Mouse (Mus musculus): ENCODE data around the gene Arsg.

Arsg gene

GRCm38 (mm10) chr11:109586424-109586823 lies 113.2 kb downstream of the Arsg start:
- DNase-seq (ENCODE audit: low spot score), result no peak

GRCm38 (mm10) chr11:109587019-109587418 lies 113.8 kb downstream of the Arsg start:
- DNase-seq (ENCODE audit: low spot score), result no peak

GRCm38 (mm10) chr11:109587638-109588374 lies 114.6 kb downstream of the Arsg start:
- no peak for DNase-seq (ENCODE audit: low spot score)

DNA sequence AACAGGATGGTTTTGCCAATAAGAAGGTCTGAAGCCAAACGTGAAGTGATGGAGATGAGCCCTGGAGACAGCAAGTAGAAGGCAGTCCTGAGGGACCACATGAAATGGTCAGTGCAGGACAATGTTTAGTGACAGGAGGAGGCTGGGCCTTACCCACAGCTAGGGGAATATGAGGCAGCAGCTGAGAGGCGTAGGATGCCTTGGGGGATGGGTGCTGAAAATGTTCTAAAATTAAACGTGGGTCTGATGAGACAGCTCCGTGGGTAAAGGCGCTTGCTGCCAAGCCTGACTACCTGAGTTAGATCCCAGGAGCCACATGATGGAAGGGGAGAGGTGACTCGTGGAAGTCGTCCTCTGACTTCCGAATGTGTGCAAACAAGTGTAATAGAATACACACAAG lies 116.8 kb downstream of the Arsg start:
- no peak for DNase-seq (ENCODE audit: low spot score)

GRCm38 (mm10) chr11:109591511-109591910 lies 118.3 kb downstream of the Arsg start:
- no peak for DNase-seq (ENCODE audit: low spot score)

DNA sequence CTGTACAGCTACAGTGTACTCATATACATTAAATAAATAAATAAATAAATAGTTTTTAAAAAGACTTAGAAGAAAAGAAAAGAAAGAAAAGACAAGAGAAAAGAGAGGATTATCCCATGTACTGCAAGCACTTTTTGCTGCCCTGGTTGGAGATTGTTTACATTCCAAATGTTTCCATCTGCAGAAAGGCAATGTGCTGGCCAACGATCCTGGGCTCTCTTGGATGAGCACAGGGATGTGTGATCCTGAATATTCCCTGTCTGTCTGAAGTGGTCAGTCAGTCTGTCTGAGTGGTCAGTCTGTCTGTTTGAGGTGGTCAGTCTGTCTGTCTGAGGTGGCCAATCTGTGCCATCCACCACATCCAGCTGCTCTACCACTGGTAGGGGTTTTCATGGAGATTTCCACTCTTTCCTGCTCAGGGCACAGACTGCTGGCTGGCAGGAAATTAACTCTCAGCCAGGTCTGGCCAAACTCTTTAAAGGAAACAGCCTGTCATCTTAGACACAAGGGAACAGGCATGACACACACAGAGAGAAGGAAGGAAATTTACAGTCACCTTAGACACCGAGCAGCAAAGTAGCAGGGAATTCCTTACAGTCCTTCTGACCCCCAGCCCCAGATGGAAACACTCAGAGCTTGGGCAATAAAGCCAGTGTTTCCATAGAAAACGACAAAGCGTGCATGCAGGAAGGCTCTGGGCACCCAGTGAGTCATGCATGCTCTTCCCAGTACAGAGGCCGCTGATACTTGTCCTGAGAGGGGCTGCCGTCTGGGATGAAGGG lies 120.2 kb downstream of the Arsg start:
- no peak for DNase-seq (ENCODE audit: low spot score)

DNA sequence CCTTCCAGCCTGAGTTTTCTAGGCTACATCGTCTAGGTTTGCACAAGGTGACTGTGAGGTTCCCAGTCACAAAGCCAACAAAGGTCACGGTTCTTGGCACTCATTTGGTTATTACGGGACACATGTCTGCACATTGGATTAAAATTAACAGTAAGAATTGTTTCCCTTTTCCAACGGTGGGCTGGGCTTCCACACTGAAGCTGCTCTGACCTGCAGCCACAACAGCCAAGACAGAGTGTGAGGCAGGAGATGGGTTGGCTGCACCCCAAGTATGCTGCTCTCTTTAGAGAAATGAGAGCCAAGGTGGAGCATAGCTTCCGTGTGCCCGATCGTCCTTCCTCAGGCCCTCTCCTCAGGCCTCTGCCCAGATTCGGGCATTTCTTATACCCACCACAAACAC lies 121.6 kb downstream of the Arsg start:
- DNase-seq (ENCODE audit: low spot score), result no peak

DNA sequence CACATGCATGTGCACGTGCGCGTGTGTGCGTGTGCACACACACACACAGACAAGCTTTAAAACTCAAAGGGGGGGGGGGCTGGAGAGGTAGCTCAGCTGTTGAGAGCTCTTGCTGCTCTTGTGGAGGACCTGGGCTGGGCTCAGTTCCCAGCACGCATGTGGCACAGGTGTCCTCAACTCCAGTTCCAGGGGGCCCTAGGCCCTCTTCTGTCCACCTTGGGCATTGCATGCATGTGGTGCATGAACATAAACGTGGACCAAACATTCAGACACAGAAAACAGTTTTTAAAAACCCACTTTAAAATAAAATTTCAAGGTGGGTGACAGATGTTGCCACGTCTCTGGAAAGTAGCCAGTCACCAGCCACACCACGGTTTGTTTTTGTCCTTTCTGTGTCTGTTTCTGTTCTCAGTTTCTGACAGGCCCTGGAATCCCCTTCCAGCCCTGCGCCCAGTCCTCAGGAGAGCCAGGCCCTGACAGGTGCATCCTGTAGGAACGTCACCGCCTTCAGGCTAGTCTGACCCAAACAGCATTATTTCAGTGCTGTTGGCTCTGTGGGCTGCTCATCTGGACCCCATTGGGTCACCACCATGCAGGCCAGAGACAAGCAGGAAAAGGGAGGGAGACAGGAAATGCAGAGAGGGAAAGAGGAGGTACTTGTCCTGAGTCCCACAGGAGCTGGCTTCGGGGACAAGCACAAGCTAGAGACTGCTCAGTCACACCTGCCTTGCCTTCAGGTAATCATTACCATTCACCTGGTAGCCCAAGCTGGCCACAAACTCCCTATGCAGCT lies 125.8 kb downstream of the Arsg start:
- no peak for DNase-seq (ENCODE audit: low spot score)

DNA sequence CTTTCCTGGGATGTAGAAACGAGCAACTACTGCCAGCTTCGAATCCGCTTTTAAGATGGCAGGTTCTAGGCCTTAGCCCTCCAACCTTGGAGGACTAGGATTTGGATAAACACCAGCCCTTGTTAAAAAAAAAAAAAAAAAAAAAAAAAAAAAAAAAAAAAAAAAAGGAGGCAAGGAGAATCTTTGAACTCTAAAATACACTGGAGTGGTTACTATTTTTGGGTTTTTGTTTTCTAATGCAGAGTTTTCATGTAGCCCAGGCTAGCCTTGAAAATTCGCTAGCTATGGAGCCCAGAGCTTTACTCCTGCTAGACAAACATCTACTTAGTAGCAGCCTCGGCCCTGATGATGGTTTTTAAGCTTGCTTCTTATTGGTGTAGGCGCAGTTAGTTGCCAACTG lies 134.4 kb downstream of the Arsg start:
- DNase-seq (ENCODE audit: low spot score), result no peak

- no peak for DNase-seq (ENCODE audit: low spot score)
These were observed 135.9 kb downstream of the Arsg start for GRCm38 (mm10) chr11:109608976-109609625.

DNA sequence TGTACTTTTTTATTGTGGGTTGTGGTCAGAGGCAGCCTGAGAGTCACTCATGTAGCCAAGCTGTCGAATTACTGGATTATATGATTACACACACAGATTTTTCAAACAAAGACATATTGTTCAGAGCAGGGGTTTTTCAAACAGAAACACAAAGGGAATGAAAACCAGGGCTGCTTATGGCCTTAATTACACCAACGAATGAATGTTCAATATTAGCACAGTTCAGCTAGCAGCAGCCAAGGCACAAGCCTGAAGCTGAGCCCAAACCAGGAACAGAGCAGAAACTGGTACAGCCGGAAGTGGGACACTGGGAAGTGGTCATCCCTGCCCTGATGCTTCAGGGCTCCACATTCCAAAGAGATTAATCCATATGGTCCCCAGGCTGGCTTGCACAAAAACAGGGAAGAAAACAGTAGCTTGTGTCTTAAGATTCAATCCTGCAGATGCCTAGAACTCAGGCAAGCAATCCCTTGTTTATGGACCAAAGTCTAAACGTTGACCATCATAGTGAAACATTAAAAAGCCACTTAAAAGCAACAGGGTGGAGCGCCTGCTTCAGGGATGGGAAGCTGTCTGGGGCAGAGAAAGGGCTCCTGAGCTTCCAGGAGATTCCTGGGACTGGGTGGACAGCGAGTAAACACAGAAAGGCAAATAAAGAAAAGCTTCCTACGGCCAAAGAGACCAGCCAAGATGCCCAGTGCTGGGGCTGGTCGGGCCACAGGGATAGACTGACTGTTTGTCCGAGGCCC lies 137.0 kb downstream of the Arsg start:
- peak; percentile 53 for DNase-seq (ENCODE audit: low spot score)

DNA sequence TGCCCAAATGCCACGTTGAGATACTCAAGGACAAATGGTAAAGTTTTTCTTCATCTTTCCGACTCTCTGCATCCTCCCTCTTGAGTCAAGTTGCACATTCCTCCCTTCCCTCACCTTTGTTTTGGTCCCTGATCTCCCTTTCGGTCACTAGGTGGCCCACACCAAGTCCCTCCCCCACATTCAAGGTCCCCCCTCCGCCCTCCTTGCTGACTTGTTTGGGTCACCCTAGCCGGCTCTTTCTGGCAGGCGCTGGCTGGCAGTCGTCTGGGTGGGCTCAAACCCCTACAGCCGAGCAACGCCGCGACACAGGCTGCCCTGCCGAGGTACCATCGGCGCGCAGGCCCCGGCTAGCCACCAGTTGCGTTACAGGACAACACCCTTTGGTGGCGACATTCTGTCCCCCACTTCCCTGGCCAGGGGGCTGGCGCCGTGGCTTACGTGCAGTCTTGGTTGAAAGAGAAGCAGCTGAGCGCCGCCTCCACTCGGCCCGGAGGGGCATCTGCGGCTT lies 137.7 kb downstream of the Arsg start:
- no peak for DNase-seq (ENCODE audit: low spot score)

DNA sequence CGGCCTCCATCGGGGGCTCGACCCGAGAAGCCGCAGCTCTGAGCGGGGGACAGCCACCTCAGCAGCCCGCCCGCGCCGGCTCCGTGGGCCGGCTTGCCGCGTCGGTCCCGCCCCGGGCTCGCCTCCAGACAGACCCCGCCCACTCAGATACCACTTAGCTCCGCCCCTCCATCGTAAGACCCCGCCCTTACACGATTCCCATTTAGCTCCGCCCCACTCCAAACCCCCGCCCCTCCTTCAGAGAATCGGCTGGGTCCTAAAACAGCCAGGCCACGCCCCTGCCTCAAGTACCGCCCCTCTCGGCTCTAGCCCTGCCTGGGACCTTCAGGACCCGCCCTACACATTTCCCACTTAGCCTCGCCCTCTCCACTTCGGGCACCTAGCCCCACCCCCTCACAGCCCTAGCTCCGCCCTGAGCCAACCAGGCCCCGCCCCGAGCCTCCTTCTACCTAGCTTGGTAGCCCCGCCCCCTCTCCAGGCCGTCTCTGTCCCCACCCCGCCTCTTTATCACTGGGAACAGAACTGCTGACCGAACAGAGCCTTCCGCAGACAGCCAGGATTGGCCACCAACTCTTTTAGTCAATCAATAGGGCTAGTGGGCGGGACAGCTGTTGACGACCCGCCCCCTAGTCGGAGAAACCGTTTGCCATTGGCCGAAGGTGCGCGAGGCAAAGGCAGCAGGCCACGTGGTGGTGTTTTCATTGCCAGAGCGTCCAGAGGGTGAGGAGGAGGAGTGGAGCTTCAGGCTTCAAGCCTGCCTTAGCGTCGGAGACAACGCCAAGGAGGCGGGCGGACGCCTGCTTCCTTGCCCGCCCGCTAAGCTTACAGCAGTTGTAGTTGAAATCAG lies 138.4 kb downstream of the Arsg start, which contains the start of gene Wipi1:
Wipi1 (minus strand) TSS at position 665 of the 847 bp plus-strand sequence.
- DNase-seq (ENCODE audit: low spot score), result peak; percentile 99

DNA sequence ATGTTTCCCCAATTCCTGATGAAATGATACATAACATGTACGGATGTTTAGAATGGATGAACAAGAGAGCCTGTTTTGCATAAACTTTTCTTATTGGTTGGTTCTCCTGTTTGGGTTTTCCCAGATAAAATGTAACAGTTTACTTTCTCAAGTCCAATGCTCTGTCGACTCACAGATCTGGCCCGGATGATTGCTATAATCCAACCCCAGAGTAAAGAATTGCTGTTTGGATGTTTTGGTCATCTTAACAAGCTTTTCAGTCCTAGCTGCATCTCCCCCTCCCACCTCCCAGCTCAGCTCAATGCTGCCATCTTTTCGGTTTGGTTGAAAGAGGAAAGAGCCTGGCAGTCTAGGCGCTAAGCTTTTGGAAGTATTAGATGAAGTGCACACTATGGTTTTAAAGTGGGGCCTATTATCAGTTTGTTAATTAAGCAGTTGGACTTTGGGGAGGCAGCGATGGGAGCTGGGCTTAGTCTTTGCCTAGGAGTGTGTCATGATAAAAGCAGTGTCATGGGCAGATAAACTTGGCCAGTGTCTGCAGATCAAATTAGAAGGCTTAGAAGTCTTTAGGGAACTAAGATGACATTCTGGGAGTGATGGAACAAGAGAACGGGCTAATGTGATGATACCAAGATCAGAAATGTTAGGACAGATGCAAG lies 139.8 kb downstream of the Arsg start:
- no peak for DNase-seq (ENCODE audit: low spot score)

DNA sequence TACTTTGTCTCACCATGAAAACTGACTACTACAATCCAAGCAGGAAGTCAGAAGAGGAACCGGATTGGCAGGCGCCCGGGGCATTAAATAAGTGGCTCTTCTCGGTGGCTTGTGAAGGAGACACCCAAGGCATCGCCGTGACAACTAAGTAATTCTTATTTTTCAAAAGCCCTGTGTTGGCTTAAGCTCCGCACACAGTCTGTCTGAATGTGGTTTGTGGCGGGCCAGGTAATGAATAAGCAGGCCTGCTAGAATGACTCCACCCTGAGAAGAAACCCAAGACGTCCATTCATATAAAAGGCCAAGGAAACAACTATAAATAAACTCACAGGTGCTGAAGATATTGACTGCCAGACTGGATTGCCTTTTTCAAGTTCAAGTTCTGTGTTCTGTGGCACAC lies 142.1 kb downstream of the Arsg start:
- no peak for DNase-seq (ENCODE audit: low spot score)

GRCm38 (mm10) chr11:109616352-109616751 lies 143.2 kb downstream of the Arsg start:
- DNase-seq (ENCODE audit: low spot score), result no peak

DNA sequence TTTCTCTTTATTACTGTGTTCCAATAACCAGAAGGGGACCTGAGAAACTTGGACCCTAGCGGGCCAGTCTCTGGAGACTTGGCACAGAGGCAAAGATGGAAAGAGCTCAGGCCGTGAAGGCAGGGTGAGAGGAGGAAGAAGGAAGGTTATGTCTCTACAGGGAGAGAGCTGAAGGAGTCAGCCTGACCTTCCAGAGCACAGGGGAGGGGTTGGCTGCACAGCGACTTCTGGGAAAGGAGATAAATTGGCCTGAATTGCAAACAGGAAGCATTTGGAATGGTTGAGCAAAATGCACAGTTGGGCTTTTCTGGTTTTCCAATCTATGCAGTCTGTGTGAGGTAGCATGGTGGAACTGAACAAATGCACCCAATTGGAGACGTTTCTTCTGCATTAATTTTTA lies 143.6 kb downstream of the Arsg start:
- no peak for DNase-seq (ENCODE audit: low spot score)

DNA sequence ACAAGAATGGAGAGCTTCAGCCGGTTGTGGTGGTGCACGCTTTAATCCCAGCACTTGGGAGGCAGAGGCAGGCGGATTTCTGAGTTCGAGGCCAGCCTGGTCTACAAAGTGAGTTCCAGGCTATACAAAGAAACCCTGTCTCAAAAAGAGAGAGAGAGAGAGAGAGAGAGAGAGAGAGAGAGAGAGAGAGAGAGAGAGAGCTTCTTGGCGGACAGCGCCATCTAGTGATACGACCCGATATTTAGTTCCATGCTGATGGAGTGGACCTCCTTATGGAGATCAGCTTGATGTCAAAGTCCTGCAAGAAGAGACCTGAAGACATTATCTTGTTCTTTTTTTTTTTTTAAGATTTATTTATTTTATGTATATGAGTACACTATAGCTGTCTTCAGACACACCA lies 145.9 kb downstream of the Arsg start:
- DNase-seq (ENCODE audit: low spot score), result peak; percentile 80

GRCm38 (mm10) chr11:109620356-109620755 lies 147.2 kb downstream of the Arsg start:
- DNase-seq (ENCODE audit: low spot score), result no peak

DNA sequence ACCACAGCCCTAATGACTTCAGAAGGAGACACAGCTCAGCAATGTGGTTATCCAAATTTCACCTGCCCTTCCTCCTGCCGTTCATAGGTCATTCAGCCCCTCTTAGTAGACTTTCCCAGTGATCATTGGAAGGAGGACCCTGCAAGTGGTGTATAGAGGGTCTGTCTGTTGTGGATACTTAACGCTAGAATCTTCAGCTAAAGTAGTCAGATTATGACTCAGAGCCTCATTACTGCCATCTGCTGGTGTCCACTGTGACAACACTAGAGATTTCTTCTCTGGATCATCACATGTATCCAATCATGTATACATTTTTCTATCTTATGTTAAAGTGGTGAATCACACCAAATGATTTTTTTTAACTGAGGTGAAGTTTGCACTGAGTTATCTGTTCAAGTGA lies 148.0 kb downstream of the Arsg start:
- DNase-seq (ENCODE audit: low spot score), result peak; percentile 88
